Mouse (Mus musculus): ENCODE results near the gene Doxl2. TPM values are rescaled to one million over a fixed set of nuclear protein-coding genes. Genes with fewer than 3 reads are reported as not detected.
"Not testable (repeated sequence)": the region's sequence is repeated elsewhere in the genome, so short reads cannot be mapped to it uniquely, and the experiment has no call there.

Doxl2 gene
- polyA plus RNA-seq (2017; shearing (Covaris generic)): not detected

- ATAC-seq: no peak
Measured at GRCm38 (mm10) chr6:48974663-48975062, at the start of gene Doxl2. Gene Doxl2, plus strand, starts transcription at chr6:48974963.

DNA sequence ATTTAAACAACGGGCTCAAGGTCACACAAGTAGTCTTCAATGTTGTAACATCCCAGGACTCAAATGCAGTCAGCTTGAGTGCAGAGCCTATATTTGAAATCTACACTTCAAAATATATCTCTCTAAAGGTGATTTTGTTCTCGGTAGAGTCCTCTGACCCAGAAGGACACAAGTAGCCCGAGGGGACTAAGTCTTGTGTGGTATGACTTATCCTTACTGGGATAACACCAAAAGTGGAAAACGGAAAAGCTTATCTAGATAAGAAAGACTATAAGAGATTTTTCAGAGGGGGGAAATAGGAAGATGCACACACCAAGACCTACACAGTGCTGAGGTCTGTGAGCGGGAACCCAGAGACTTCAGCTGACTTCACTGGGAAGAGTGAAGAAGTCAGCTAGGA is 45.2 kb upstream of the Doxl2 start, which contains the start of gene 1600015I10Rik:
Gene 1600015I10Rik (plus strand): TSS at position 301 of the 400 bp plus-strand sequence.
- no peak for ATAC-seq

- ATAC-seq: no peak
Measured at GRCm38 (mm10) chr6:48949596-48949995, 25.2 kb upstream of the Doxl2 start.

DNA sequence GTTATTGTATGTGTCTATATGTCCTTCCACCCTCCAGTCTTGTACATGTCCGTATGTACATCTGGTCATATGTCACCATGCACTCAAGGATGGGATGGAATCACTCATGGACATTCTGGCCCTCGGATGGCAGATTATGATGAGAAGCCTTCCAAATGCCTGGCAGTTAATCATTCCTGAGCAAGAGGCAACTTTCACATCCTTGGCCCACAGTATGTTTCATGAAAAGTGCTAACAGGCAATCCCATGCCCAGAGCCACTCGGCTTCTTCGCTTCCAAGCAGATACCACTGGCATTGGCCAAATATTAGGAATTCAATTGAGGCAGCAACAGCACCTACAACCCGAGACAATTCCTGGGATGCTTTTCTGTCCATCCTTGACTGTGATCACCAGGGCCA is 24.1 kb upstream of the Doxl2 start:
- no peak for ATAC-seq

GRCm38 (mm10) chr6:48951630-48952029 is 23.1 kb upstream of the Doxl2 start:
- no peak for ATAC-seq

DNA sequence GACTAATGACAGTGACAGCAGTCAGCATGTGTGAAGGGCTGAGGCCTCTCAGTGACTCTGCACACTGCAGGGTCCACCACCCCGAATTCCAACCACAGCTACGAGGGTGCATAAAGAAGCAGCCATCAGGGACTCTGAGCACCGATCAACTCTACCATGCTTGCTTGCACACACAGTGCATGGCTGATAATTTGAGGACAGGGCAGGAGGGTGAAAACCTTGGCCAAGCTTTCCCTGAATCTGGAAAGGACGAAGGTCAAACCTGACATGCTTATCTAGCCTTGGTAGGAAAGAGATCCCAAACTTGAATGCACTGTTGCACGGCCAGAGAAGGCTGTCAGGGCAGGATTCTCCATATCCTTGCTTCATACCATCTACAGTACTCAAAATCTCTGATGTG is 21.5 kb upstream of the Doxl2 start:
- no peak for ATAC-seq

GRCm38 (mm10) chr6:48954211-48954610 is 20.6 kb upstream of the Doxl2 start:
- no peak for ATAC-seq

DNA sequence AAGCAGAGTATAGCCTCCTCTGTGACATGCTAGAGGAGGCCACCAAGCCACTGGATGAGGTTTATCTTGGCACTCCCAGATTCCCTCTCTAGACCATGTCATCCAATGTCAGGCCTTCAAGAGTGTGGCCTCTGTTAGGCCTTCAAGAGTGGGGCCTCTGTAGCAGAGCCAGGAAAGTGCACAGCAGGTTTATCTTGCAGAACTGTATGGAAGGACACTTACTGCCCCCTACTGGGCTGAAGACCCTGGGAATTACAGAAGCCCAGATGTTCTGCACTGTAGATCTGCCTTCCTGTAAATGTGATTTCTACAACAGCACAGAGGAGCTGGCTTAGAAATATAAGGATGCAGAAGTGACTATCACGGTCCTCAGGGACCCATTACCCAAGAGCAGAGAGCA is 19.8 kb upstream of the Doxl2 start:
- ATAC-seq: no peak

- no peak for ATAC-seq
Measured at GRCm38 (mm10) chr6:48956785-48957184, 18.0 kb upstream of the Doxl2 start.

- ATAC-seq: no peak
Measured at GRCm38 (mm10) chr6:48958053-48958452, 16.7 kb upstream of the Doxl2 start.

DNA sequence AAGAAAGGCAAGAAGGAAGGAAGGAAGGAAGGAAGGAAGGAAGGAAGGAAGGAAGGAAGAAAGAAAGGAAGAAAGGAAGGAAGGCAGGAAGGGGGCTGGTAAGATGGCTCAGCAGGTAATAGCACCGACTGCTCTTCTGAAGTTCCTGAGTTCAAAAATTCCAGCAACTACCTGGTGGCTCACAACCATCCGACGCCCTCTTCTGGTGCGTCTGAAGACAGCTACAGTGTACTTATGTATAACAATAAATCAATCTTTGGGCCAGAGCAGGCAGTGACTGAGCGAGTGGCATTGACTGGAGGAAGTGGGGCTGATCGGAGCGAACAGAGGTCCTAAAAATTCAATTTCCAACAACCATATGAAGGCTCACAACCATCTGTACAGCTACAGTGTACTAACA is 15.6 kb upstream of the Doxl2 start:
- not testable (repeated sequence) for ATAC-seq

- ATAC-seq: not testable (repeated sequence)
Measured at GRCm38 (mm10) chr6:48966696-48967095, 8.1 kb upstream of the Doxl2 start.

- no peak for ATAC-seq
Measured at GRCm38 (mm10) chr6:48967868-48968267, 6.9 kb upstream of the Doxl2 start.

DNA sequence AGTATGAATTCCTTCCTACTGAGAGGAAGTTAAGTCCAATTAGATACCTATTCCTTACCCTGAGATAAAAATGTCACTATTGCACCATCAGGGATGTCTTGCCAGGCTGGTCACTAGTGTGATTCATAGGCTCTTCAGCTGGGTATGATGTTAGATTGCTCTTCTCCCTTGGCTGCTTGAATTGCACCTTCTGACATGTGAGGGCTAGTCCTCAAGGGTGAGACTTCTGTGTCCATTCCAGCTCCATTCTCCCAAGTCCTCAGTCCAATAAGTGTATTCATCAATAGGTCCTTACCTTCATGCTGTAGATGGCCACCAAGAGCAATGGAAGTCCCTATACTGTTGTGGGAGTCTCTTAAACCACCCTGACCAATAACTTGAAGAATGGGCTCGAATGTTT is 4.9 kb downstream of the Doxl2 start:
- ATAC-seq: no peak

GRCm38 (mm10) chr6:48982305-48982704 is 7.5 kb downstream of the Doxl2 start:
- no peak for ATAC-seq

DNA sequence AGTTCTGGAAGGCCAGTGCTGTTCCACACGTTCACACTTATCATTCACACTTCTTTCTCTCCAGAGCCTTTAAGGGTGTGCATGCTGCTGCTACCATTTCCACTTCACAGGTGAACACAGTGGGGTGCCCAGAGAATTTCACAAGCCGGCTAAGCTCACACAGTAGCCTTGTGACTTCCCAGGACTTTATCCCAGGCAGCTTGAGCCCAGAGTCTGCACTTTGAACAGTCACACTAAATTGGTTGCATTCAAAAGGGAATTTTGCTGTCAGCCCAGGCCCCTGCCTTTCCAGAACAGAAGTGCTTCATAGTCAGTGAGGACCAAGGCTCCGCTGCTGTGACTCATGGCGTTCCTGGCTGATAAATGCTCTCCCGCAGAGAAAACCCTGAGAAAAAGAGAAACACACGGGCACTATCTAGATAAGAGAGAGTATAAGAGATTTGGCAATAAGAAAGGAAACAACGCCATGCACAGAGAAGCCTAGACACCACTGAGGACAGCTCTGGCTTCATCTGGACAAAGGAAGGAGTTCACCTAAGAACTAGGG is 11.8 kb downstream of the Doxl2 start, which contains the start of gene Svs1:
Gene Svs1 (plus strand): TSS at position 418 of the 547 bp plus-strand sequence.
- ATAC-seq: no peak

GRCm38 (mm10) chr6:48989971-48990370 is 15.2 kb downstream of the Doxl2 start:
- no peak for ATAC-seq

- no peak for ATAC-seq
Measured at GRCm38 (mm10) chr6:48991991-48992390, 17.2 kb downstream of the Doxl2 start.

GRCm38 (mm10) chr6:48998186-48998585 is 23.4 kb downstream of the Doxl2 start:
- ATAC-seq: no peak

DNA sequence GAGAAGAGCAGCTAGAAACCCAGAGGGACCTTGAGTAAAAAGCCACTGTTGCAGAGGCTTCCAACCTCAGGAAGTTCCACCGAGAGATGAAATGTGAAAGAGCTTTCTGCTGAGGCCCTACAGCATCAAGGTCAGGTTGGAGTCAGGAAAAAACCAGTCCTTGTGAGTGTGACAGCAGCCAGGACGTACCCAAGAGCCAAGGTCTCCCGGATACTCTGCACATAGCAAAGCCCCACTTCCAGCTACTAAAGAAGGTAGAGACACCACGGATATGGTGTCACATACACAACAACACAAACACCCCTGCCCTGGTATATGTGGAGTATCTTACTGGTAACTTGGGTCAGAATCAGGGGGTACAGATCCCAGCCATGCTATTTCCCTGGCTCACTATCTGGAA is 24.0 kb downstream of the Doxl2 start:
- no peak for ATAC-seq

- no peak for ATAC-seq
Measured at GRCm38 (mm10) chr6:49003381-49003780, 28.6 kb downstream of the Doxl2 start.

GRCm38 (mm10) chr6:49007981-49008380 is 33.2 kb downstream of the Doxl2 start:
- peak; percentile 95 for ATAC-seq

GRCm38 (mm10) chr6:49008420-49009160 is 33.8 kb downstream of the Doxl2 start:
- no peak for ATAC-seq

DNA sequence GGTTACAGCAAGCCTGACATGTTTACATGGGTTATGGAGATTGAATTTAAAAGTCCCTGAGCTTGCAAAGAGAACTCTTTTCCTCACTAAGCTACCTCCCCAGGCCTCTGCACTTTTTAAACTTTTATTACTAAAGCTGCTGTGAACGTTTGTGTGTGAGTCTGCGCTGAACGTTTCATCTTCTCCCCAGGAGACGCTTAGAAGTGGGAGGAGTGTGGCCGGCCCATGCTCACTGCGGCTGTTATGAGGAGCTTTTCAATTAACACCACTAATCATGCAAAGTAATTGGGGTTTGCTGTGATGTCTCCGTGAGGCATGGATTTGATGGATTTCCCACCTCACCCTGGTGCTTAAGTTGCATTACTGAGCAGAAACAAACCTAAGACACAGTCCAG is 34.4 kb downstream of the Doxl2 start:
- no peak for ATAC-seq
